Mouse (Mus musculus) heart, postnatal 0 days (tissue): ENCODE results near the gene Psmc6.

Source experiments
- CTCF ChIP-seq: IDR thresholded peaks from 2 replicates; pipeline ENCODE4 v1.5.1; 2016; ENCODE audit warnings: antibody characterized with exemption, control low read depth, low read depth
- EP300 ChIP-seq: IDR thresholded peaks from 2 replicates; pipeline ENCODE4 v1.6.1; 2016; ENCODE audit warnings: antibody characterized with exemption, low read depth

GRCm38 (mm10) chr14:45317921-45318411, 11.6 kb upstream of the Psmc6 start:
- no peak for TF ChIP-seq EP300
- no peak for TF ChIP-seq CTCF
